Mouse (Mus musculus) liver, postnatal 0 days (tissue): Measurements from ENCODE around the gene Ssh2.

ENCODE experiments used
- CTCF ChIP-seq: sonication (generic); IDR thresholded peaks from 2 replicates; pipeline ENCODE4 v1.5.1; 2016; ENCODE audit warnings: antibody characterized with exemption, low read depth
- EP300 ChIP-seq: IDR thresholded peaks from 2 replicates; pipeline ENCODE4 v1.6.1; 2016; ENCODE audit warnings: antibody characterized with exemption, low read depth, mild to moderate bottlenecking

GRCm38 (mm10) chr11:77173731-77174130 lies 42.4 kb upstream of the Ssh2 start:
- TF ChIP-seq CTCF (no peak), EP300 (no peak)
